Mouse (Mus musculus): ENCODE measurements at regions not wholly inside any gene's neighbourhood (a gene's known extent, or its start where the extent isn't known, plus 50 kb on each side); places are given as distances from the start of the nearest gene placed in this dataset.

GRCm38 (mm10) chr17:83158652-83159051, 56.4 kb upstream of the Pkdcc start:
- no peak for DNase-seq (ENCODE audit: low spot score in 2 of 2)
- intact Hi-C loops (cut with DNase I) = no loop called here

GRCm38 (mm10) chr17:83159634-83160033, 55.5 kb upstream of the Pkdcc start:
- intact Hi-C loops (cut with DNase I) = no loop called here
- DNase-seq (ENCODE audit: low spot score in 2 of 2) = no peak

- no peak for DNase-seq (ENCODE audit: low spot score in 2 of 2)
- intact Hi-C loops (cut with DNase I) = no loop called here
These were observed 54.8 kb upstream of the Pkdcc start for GRCm38 (mm10) chr17:83160296-83160695.

DNA sequence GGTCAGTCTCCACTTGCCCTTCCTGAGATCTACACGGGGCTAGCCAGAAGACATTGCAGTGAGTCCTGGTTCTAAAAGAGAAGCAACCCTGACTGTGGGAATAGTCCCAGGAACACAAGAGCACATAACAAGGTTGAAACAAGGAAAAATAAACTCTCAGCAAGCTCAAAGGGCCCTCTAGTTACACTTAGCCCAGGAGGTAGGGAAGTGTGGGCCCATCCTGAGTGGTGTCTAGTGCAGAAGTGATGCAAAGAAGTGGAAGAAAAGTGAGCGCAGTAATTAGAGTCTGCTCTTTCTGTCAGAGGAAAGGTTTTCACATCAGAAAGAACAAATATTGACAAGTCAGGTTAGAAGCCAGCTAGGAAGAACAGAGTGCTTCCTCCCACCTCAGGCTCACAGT, 53.4 kb upstream of the Pkdcc start:
- intact Hi-C loops (cut with DNase I) = no loop called here
- DNase-seq (ENCODE audit: low spot score in 2 of 2) = no peak

- no peak for DNase-seq (ENCODE audit: low spot score in 2 of 2)
- intact Hi-C loops (cut with DNase I) = no loop called here
These were observed 51.0 kb upstream of the Pkdcc start for GRCm38 (mm10) chr17:83163952-83164560.

DNA sequence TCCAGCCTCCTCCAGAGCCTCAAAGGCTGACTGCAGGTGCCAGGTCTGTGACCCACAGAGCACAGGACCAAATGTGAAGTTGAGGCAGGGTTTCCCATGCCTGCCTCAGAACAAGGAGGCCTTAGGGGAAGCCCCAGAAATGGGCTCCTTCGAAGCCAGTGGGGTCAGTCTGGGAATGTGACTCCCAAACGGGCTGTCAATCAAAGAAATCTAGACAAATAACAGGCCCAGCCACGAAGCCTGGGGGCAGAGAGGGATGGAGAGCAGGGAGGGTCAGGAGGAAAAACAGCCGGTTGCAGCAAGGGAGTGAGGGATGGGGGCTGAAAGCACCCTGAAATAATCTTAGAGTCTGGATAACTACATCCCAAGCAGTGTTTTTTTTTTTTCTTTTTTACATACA, 50.4 kb upstream of the Pkdcc start:
- intact Hi-C loops (cut with DNase I) = no loop called here
- DNase-seq (ENCODE audit: low spot score in 2 of 2) = no peak

DNA sequence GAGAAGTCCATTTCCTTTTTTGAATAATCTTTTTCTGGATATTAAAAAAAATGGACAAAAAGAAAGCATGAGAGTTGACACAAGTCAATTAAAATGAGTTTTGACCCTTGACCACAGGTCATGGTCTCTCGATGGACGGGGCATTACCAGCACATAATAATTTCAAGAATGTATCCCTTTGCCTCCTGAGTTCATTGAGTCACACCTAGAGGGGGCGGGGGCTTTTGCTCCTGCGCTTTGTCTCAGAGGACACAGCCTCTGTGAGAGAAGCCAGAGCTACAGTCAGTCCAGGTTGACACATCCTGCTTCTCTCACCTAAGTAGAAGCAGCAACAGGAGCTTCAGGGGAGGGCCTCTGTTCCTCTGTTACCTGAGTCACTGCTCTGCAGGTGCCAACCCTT, 50.0 kb upstream of the Pkdcc start:
- no peak for DNase-seq (ENCODE audit: low spot score in 2 of 2)
- intact Hi-C loops (cut with DNase I) = no loop called here

All from left cerebral cortex, postnatal 25 days (tissue).